Mouse (Mus musculus): ENCODE data around the gene Cd300a. TPM values are rescaled to one million over a fixed set of nuclear protein-coding genes. Genes with fewer than 3 reads are reported as not detected.

Cd300a gene
- polyA plus RNA-seq, 1 experiment from 2014 or later, result 0.79 TPM

Other genes with a start within 250 kb of the Cd300a start
- gene Rpl38, start 221.5 kb upstream of the Cd300a start, polyA plus RNA-seq (2014; fragmentation: Nextera tagmentation; extraction: Ambion mirVana), result 674 and 718 TPM in 2 replicates
- 28.0 and 34.8 TPM in 2 replicates for gene Ttyh2, start 214.6 kb upstream of the Cd300a start, polyA plus RNA-seq (2014; fragmentation: Nextera tagmentation; extraction: Ambion mirVana)
- gene Dnaic2, start 162.6 kb upstream of the Cd300a start, polyA plus RNA-seq (2014; fragmentation: Nextera tagmentation; extraction: Ambion mirVana), result 0.71 and 2.0 TPM in 2 replicates
- gene Kif19a, start 124.7 kb upstream of the Cd300a start, polyA plus RNA-seq (2014; fragmentation: Nextera tagmentation; extraction: Ambion mirVana), result 0.56 and 0.99 TPM in 2 replicates
- 18.8 and 20.4 TPM in 2 replicates for gene Btbd17, start 94.1 kb upstream of the Cd300a start, polyA plus RNA-seq (2014; fragmentation: Nextera tagmentation; extraction: Ambion mirVana)
- gene Gpr142, start 91.1 kb upstream of the Cd300a start, polyA plus RNA-seq (2014; fragmentation: Nextera tagmentation; extraction: Ambion mirVana), result not detected in 2 replicates
- 3.7 and 9.0 TPM in 2 replicates for gene Gprc5c, start 38.9 kb upstream of the Cd300a start, polyA plus RNA-seq (2014; fragmentation: Nextera tagmentation; extraction: Ambion mirVana)
- gene Cd300lb, start 44.3 kb downstream of the Cd300a start, polyA plus RNA-seq (2014; fragmentation: Nextera tagmentation; extraction: Ambion mirVana), result not detected in 2 replicates
- not detected in 2 replicates for gene Cd300c, start 79.1 kb downstream of the Cd300a start, polyA plus RNA-seq (2014; fragmentation: Nextera tagmentation; extraction: Ambion mirVana)
- gene Cd300ld, start 99.9 kb downstream of the Cd300a start, polyA plus RNA-seq (2014; fragmentation: Nextera tagmentation; extraction: Ambion mirVana), result not detected in 2 replicates
- 1.0 and 1.4 TPM in 2 replicates for gene Cd300c2, start 111.8 kb downstream of the Cd300a start, polyA plus RNA-seq (2014; fragmentation: Nextera tagmentation; extraction: Ambion mirVana)
- gene Cd300ld2, start 126.2 kb downstream of the Cd300a start, polyA plus RNA-seq (2014; fragmentation: Nextera tagmentation; extraction: Ambion mirVana), result not detected in 2 replicates
- not detected in 2 replicates for gene Cd300ld4, start 137.0 kb downstream of the Cd300a start, polyA plus RNA-seq (2014; fragmentation: Nextera tagmentation; extraction: Ambion mirVana)
- not detected in 2 replicates for gene Cd300ld5, start 147.7 kb downstream of the Cd300a start, polyA plus RNA-seq (2014; fragmentation: Nextera tagmentation; extraction: Ambion mirVana)
- gene Cd300ld3, start 158.4 kb downstream of the Cd300a start, polyA plus RNA-seq (2014; fragmentation: Nextera tagmentation; extraction: Ambion mirVana), result not detected in 2 replicates
- not detected in 2 replicates for gene Cd300e, start 172.1 kb downstream of the Cd300a start, polyA plus RNA-seq (2014; fragmentation: Nextera tagmentation; extraction: Ambion mirVana)
- gene Rab37, start 201.4 kb downstream of the Cd300a start, polyA plus RNA-seq (2014; fragmentation: Nextera tagmentation; extraction: Ambion mirVana), result 0.25 and 0.94 TPM in 2 replicates
- gene Cd300lf, start 244.0 kb downstream of the Cd300a start, polyA plus RNA-seq (2014; fragmentation: Nextera tagmentation; extraction: Ambion mirVana), result 0.11 TPM in 1 of 2 replicates, not detected in the other